Mouse (Mus musculus): ENCODE data around the gene Pgam1. TPM values are rescaled to one million over a fixed set of nuclear protein-coding genes. Genes with fewer than 3 reads are reported as not detected.
A peak's percentile ranks its signal among the peaks of the same experiment; 100 is the strongest.

Pgam1 gene
- polyA plus RNA-seq, 1 experiment from 2014 or later = 451 TPM

DNA sequence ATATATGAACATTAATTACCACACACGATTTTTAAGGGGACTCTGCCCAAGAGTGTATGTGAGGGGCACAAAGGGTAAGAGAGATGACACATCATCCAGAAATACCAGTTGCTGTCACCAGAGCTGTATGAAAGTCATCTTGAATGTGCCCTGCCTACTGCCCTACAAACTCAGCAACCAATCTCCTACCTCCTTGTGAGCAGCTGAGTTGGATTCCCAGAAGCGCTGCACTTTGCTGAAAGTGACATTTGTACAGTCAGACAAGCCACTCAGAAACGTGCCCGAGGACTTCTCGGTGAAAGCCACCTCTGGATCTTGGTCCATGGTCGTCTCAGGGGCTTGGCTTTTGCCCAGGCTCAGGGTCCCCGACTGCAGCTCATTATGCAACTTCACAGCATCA lies 16.8 kb upstream of the Pgam1 start:
- Histone ChIP-seq H3K9ac (replicated peaks; ENCODE audit: low read length) (peak overlapping the region; percentile 53; the same call in 1 of the 2 replicates), H3K4me3 (replicated peaks; ENCODE audit: low read depth, low read length) (peak overlapping the region; percentile 74), H3K4me1 (ENCODE audit: control insufficient read depth, insufficient read depth, low read length) (peaks cover 12% of the 10 kb centered on the region; the same call in 1 of the 2 replicates), H3K9me3 (ENCODE audit: control insufficient read depth, low read length) (no peaks in the 10 kb centered on the region), H3K36me3 (ENCODE audit: control insufficient read depth, insufficient read depth, low read length) (peaks cover 17% of the 10 kb centered on the region), H3K27me3 (ENCODE audit: control insufficient read depth, insufficient read depth, low read length) (no peaks in the 10 kb centered on the region), H3K27ac (replicated peaks; ENCODE audit: low read depth, low read length) (no peak overlapping the region), H3K4me2 (ENCODE audit: low read length) (peak overlapping the region; percentile 91)
- 61% methylated on average over 7 of the region's 7 CpGs for WGBS
- DNase-seq (no peak), ATAC-seq (ENCODE audit: low FRiP score, low TSS enrichment) (no peak)

DNA sequence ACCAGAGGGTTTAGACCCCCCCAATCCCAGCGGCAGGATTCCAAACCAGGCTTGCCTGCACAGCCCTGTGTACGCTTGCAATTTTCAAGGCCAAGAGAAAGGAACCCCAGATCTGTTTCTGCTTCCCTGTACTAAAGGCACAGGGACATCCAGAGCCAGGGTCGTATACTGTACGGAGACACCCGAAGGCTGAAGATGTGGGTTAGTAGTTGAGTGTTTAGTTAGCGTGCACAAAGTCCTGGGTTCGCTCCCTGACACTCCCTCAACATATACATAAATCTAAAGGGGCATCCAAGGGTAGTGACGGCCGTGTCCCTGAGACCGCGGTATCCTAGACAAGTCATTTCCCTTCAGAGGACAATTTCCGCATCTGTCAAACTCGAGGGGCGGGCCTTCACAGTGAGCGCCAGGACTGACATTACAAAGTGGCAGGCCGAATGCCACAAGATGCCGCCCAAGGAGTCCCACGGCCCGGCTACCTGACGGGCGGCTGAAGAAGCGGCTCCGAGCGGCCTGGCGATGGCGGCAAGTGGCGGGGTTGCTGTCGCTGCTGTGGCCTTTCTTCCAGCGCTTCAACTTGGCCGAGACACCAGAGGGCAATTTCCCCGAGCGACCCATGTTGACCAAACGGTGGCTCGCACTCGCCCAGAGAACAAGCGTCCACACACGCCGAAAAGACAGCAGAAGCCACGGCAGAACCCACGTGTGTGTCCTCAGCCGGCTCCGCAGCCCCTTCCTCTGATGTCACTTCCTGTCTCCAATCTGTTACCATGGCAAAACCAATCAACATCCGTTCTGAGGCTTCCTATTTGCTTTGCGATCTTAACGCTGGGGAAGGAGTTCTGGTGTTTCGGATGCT lies 16.0 kb upstream of the Pgam1 start, which contains the start of gene Rrp12:
Rrp12 (minus strand) TSS at position 714 of the 859 bp plus-strand sequence.
- DNase-seq (peak; percentile 96), ATAC-seq (ENCODE audit: low FRiP score, low TSS enrichment) (peak; percentile 94)
- Histone ChIP-seq H3K27me3 (ENCODE audit: control insufficient read depth, insufficient read depth, low read length) (no peaks in the 10 kb centered on the region), H3K9ac (replicated peaks; ENCODE audit: low read length) (peak within 1 kb of the TSS; percentile 53), H3K4me3 (replicated peaks; ENCODE audit: low read depth, low read length) (peak within 1 kb of the TSS; percentile 74), H3K36me3 (ENCODE audit: control insufficient read depth, insufficient read depth, low read length) (peaks cover 10% of the 10 kb centered on the region), H3K27ac (replicated peaks; ENCODE audit: low read depth, low read length) (peak within 1 kb of the TSS; percentile 37; the same call in 1 of the 2 replicates), H3K4me1 (ENCODE audit: control insufficient read depth, insufficient read depth, low read length) (peaks cover 12% of the 10 kb centered on the region; the same call in 1 of the 2 replicates), H3K9me3 (ENCODE audit: control insufficient read depth, low read length) (no peaks in the 10 kb centered on the region), H3K4me2 (ENCODE audit: low read length) (peak within 1 kb of the TSS; percentile 91)
- 1% methylated on average over 46 of the region's 46 CpGs for WGBS

DNA sequence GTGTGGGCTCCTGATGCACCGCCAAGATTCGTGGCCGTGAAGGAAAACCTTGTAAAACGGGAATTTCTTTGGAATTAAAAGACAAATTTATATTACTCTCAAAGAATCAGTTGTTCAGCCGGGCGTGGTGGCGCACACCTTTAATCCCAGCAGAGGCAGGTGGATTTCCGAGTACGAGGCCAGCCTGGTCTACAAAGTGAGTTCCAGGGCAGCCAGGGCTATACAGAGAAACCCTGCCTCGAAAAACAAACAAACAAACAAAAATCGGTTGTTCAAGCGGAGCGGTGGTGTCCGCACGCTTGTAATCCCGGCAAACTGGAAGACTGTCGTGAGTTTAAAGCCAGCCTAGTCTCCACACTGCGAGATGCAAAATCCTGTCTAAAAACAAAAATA lies 15.4 kb upstream of the Pgam1 start:
- H3K4me3 ChIP-seq (replicated peaks; ENCODE audit: low read depth, low read length) = peak overlapping the region; percentile 74
- H3K9me3 ChIP-seq (ENCODE audit: control insufficient read depth, low read length) = no peaks in the 10 kb centered on the region
- H3K27me3 ChIP-seq (ENCODE audit: control insufficient read depth, insufficient read depth, low read length) = no peaks in the 10 kb centered on the region
- H3K4me1 ChIP-seq (ENCODE audit: control insufficient read depth, insufficient read depth, low read length) = peaks cover 12% of the 10 kb centered on the region; the same call in 1 of the 2 replicates
- DNase-seq (no peak), ATAC-seq (ENCODE audit: low FRiP score, low TSS enrichment) (no peak; the same call in 1 of the 2 replicates)
- peak overlapping the region; percentile 42; the same call in 1 of the 2 replicates for H3K9ac ChIP-seq (replicated peaks; ENCODE audit: low read length)
- H3K36me3 ChIP-seq (ENCODE audit: control insufficient read depth, insufficient read depth, low read length) = peaks cover 5% of the 10 kb centered on the region; the same call in 1 of the 2 replicates
- H3K4me2 ChIP-seq (ENCODE audit: low read length) = peak overlapping the region; percentile 91
- H3K27ac ChIP-seq (replicated peaks; ENCODE audit: low read depth, low read length) = no peak overlapping the region
- 18% methylated on average over 18 of the region's 18 CpGs for WGBS

GRCm38 (mm10) chr19:41898860-41899259 lies 12.9 kb upstream of the Pgam1 start:
- H3K9me3 ChIP-seq (ENCODE audit: control insufficient read depth, low read length) = no peaks in the 10 kb centered on the region
- no peak overlapping the region for H3K9ac ChIP-seq (replicated peaks; ENCODE audit: low read length)
- H3K4me2 ChIP-seq (ENCODE audit: low read length) = no peak overlapping the region
- H3K4me1 ChIP-seq (ENCODE audit: control insufficient read depth, insufficient read depth, low read length) = peaks cover 12% of the 10 kb centered on the region; the same call in 1 of the 2 replicates
- ATAC-seq (ENCODE audit: low FRiP score, low TSS enrichment) (no peak), DNase-seq (peak; percentile 75)
- WGBS = 51% methylated on average over 4 of the region's 4 CpGs
- no peak overlapping the region for H3K4me3 ChIP-seq (replicated peaks; ENCODE audit: low read depth, low read length)
- H3K27me3 ChIP-seq (ENCODE audit: control insufficient read depth, insufficient read depth, low read length) = no peaks in the 10 kb centered on the region
- no peak overlapping the region for H3K27ac ChIP-seq (replicated peaks; ENCODE audit: low read depth, low read length)
- no peaks in the 10 kb centered on the region for H3K36me3 ChIP-seq (ENCODE audit: control insufficient read depth, insufficient read depth, low read length)

DNA sequence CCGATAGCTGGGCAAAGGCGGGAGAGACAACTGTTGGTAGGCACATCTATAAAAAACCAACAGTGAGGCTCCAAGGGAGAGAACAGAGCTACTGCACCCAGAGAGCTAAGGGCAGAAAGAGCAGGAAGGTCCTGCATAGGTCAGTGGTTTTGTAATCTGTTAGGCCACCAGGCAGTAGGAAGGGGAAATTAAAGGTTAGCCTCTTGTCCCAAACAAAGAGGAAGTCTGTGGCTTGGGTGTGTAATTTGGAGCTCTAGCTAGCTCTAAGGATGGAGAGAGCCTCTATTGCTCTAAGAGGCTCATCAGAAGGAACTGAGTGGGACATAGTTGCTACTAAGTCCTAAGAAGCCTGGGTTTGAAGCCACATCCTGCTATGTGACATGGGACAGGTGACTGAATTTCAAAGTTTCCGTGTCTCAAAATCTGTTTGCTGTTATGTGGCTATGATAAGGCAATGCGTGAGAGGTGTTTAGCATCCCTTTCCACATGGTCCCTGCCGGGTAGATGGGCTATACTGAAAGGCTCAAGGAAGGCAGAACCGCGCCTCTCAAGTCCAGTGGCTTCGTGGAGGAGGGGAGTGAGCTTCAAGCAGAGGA lies 11.1 kb upstream of the Pgam1 start:
- Histone ChIP-seq H3K4me3 (replicated peaks; ENCODE audit: low read depth, low read length) (no peak overlapping the region), H3K4me2 (ENCODE audit: low read length) (no peak overlapping the region), H3K9me3 (ENCODE audit: control insufficient read depth, low read length) (no peaks in the 10 kb centered on the region), H3K27me3 (ENCODE audit: control insufficient read depth, insufficient read depth, low read length) (no peaks in the 10 kb centered on the region), H3K9ac (replicated peaks; ENCODE audit: low read length) (no peak overlapping the region), H3K4me1 (ENCODE audit: control insufficient read depth, insufficient read depth, low read length) (peaks cover 5% of the 10 kb centered on the region; the same call in 1 of the 2 replicates), H3K36me3 (ENCODE audit: control insufficient read depth, insufficient read depth, low read length) (no peaks in the 10 kb centered on the region), H3K27ac (replicated peaks; ENCODE audit: low read depth, low read length) (no peak overlapping the region)
- ATAC-seq (ENCODE audit: low FRiP score, low TSS enrichment) (no peak), DNase-seq (no peak)
- WGBS = 90% methylated on average over 8 of the region's 8 CpGs

DNA sequence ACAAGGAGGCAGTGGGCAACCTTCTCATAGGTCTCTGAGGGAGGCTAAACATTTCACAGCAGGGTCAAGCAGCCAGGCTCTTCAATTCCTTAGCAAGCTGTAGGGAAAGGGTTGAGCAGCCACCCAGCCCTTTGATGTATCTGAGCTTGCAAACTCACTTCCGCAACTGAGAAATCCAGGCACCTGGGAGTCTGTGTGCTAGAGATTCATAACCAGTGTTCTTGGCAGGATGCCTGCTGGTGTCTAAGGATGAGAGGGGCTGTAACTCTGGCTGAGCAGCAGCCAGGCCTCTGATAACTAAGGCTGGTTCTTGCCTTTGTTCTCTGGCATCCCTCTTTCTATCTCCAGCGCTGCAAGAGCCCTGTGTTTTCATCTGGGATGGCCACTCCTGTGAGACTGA lies 10.0 kb upstream of the Pgam1 start:
- H3K9ac ChIP-seq (replicated peaks; ENCODE audit: low read length) = no peak overlapping the region
- no peak overlapping the region for H3K27ac ChIP-seq (replicated peaks; ENCODE audit: low read depth, low read length)
- ATAC-seq (ENCODE audit: low FRiP score, low TSS enrichment) (no peak), DNase-seq (no peak)
- no peaks in the 10 kb centered on the region for H3K27me3 ChIP-seq (ENCODE audit: control insufficient read depth, insufficient read depth, low read length)
- no peaks in the 10 kb centered on the region for H3K9me3 ChIP-seq (ENCODE audit: control insufficient read depth, low read length)
- H3K36me3 ChIP-seq (ENCODE audit: control insufficient read depth, insufficient read depth, low read length) = no peaks in the 10 kb centered on the region
- no peaks in the 10 kb centered on the region for H3K4me1 ChIP-seq (ENCODE audit: control insufficient read depth, insufficient read depth, low read length)
- H3K4me3 ChIP-seq (replicated peaks; ENCODE audit: low read depth, low read length) = no peak overlapping the region
- H3K4me2 ChIP-seq (ENCODE audit: low read length) = no peak overlapping the region
- 59% methylated on average over 2 of the region's 2 CpGs for WGBS

DNA sequence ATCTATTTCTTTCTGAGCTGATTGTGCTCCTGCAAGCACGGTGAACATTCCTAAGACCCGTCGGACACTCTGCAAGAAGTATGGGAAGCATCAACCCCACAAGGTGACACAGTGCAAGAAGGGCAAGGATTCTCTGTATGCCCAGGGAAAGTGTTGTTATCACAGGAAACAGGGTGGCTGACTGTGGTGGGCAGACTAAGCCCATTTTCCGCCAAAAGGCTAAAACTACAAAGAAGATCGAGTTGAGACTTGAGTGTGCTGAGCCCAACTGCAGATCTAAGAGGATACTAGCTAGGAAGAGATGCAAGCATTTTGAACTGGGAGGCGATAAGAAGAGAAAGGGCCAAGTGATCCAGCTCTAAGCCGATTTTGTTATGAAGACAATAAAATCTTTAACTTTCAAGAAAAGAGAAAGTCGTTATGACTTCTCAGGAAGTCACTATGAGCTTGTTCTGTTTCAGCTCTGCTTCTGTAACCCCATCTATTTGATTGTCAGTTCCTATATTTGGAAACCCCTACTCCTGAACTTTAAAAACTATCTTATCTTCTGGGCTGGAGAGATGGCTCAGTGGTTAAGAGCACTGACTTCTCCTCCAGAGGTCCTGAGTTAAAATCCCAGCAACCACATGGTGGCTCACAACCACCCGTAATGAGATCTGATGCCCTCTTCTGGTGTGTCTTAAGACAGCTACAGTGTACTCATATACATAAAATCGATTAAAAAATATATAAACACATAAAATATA lies 8.7 kb upstream of the Pgam1 start:
- DNase-seq (no peak), ATAC-seq (ENCODE audit: low FRiP score, low TSS enrichment) (no peak)

DNA sequence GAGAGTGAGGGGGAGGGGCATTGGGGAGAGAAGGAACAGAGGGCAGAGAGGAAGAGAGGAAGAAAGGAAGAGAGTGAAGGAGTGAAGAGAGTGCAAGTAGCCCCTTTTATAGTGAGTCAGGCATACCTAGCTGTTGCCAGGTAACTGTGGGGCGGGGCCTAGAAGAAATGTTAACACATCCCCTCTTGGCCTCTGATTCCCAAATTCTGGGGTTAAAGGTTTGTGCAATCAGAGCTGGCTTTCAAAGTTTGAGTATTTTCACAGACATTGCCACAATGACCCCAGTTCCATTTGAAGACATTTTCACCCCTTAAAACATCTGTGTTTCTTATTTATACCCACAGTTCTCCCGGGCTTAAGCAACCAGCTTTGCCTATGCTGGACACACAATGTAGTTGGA lies 6.5 kb upstream of the Pgam1 start:
- H3K36me3 ChIP-seq (ENCODE audit: control insufficient read depth, insufficient read depth, low read length) = no peaks in the 10 kb centered on the region
- no peaks in the 10 kb centered on the region for H3K9me3 ChIP-seq (ENCODE audit: control insufficient read depth, low read length)
- WGBS = 95% methylated on average over 2 of the region's 2 CpGs
- ATAC-seq (ENCODE audit: low FRiP score, low TSS enrichment) (no peak), DNase-seq (no peak)
- no peak overlapping the region for H3K9ac ChIP-seq (replicated peaks; ENCODE audit: low read length)
- H3K4me3 ChIP-seq (replicated peaks; ENCODE audit: low read depth, low read length) = no peak overlapping the region
- no peaks in the 10 kb centered on the region for H3K4me1 ChIP-seq (ENCODE audit: control insufficient read depth, insufficient read depth, low read length)
- H3K27me3 ChIP-seq (ENCODE audit: control insufficient read depth, insufficient read depth, low read length) = no peaks in the 10 kb centered on the region
- no peak overlapping the region for H3K4me2 ChIP-seq (ENCODE audit: low read length)
- no peak overlapping the region for H3K27ac ChIP-seq (replicated peaks; ENCODE audit: low read depth, low read length)

More for the DNA sequence above, 8.7 kb upstream of the Pgam1 start:
- 88% methylated on average over 10 of the region's 10 CpGs for WGBS
- H3K9me3 ChIP-seq (ENCODE audit: control insufficient read depth, low read length) = no peaks in the 10 kb centered on the region
- H3K27ac ChIP-seq (replicated peaks; ENCODE audit: low read depth, low read length) = no peak overlapping the region
- no peaks in the 10 kb centered on the region for H3K4me1 ChIP-seq (ENCODE audit: control insufficient read depth, insufficient read depth, low read length)
- H3K9ac ChIP-seq (replicated peaks; ENCODE audit: low read length) = no peak overlapping the region
- no peaks in the 10 kb centered on the region for H3K27me3 ChIP-seq (ENCODE audit: control insufficient read depth, insufficient read depth, low read length)
- H3K36me3 ChIP-seq (ENCODE audit: control insufficient read depth, insufficient read depth, low read length) = no peaks in the 10 kb centered on the region
- no peak overlapping the region for H3K4me3 ChIP-seq (replicated peaks; ENCODE audit: low read depth, low read length)
- no peak overlapping the region for H3K4me2 ChIP-seq (ENCODE audit: low read length)

All from midbrain, embryonic 14.5 days (tissue).